Mouse (Mus musculus): Measurements from ENCODE around the gene Zfp319. TPM values are rescaled to one million over a fixed set of nuclear protein-coding genes. Genes with fewer than 3 reads are reported as not detected.
"Not testable (repeated sequence)": the region's sequence is repeated elsewhere in the genome, so short reads cannot be mapped to it uniquely, and the experiment has no call there.

Zfp319 gene
- polyA plus RNA-seq (2012; rRNA removed) (13.8 and 17.4 TPM in 2 replicates), polyA plus RNA-seq (2014; fragmentation: Nextera tagmentation; extraction: Ambion mirVana) (8.4 and 9.2 TPM in 2 replicates)

DNA sequence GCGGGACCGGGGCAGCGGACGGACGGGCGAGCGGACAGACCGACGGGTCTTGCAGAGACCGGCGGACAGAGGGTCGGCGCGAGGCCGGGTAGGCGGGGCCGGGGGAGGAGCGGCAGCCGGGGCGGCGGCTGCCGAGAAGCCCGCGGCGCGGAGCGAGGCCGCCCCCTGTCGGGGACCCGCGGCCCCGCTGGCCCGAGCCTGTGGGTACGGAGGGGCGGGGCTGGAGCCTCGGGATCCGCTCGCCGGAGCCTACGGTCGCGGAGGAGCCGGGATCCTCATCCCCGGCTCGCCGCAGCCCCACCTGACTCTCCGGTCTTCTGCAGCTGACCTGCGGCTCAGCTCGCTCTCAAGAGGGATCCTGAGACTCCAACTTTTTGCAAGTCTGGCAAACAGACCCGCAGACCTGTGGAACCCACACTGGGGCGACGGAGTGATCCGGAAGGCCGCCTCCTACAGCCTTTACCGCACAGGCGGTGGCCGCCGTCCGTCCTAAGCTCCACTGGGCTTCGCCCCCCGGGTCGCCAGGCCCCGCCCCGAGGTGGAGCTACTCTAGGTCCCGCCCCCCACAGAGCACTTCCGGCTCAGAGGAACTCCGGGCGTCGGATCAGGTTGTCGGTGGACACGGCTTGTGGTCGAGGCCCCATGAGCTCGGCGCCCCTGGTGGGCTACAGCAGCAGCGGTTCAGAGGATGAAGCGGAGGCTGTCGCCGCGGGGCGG, at the start of gene Zfp319, which contains the start of gene Usb1:
TSS of gene Zfp319 (minus strand) at position 231 of the 717 bp plus-strand sequence.
TSS of gene Usb1 (plus strand) at position 565 of the 717 bp plus-strand sequence.
- Histone ChIP-seq H3K9me3 (ENCODE audit: control insufficient read depth, low read length) (no peaks in the 10 kb centered on the region), H3K4me3 (replicated peaks; ENCODE audit: low read length) (peak within 1 kb of the TSS; percentile 88), H3K9ac (ENCODE audit: low read depth, low read length, severe bottlenecking) (peak within 1 kb of the TSS; percentile 90), H3K4me1 (ENCODE audit: control insufficient read depth, insufficient read depth, low read length) (peaks cover 8% of the 10 kb centered on the region), H3K36me3 (ENCODE audit: control insufficient read depth, insufficient read depth, low read length) (peaks cover 42% of the 10 kb centered on the region), H3K4me2 (replicated peaks; ENCODE audit: low read depth, low read length, severe bottlenecking) (peak within 1 kb of the TSS; percentile 82), H3K27ac (replicated peaks; ENCODE audit: low read depth, low read length) (peak within 1 kb of the TSS; percentile 95), H3K27me3 (ENCODE audit: control insufficient read depth, insufficient read depth, low read length) (no peaks in the 10 kb centered on the region)
- TF ChIP-seq POLR2A (IDR thresholded peaks at IDR 0.05; ENCODE audit: borderline replicate concordance, extremely low read depth, insufficient read depth, insufficient read length), result peak; percentile 65; the same call in 1 of the 2 replicates
- 1% methylated on average over 54 of the region's 80 CpGs for WGBS
- ATAC-seq (ENCODE audit: low FRiP score, low read depth), result peak; percentile 94
- DNase-seq (ENCODE audit: low spot score), result peak; percentile 92

DNA sequence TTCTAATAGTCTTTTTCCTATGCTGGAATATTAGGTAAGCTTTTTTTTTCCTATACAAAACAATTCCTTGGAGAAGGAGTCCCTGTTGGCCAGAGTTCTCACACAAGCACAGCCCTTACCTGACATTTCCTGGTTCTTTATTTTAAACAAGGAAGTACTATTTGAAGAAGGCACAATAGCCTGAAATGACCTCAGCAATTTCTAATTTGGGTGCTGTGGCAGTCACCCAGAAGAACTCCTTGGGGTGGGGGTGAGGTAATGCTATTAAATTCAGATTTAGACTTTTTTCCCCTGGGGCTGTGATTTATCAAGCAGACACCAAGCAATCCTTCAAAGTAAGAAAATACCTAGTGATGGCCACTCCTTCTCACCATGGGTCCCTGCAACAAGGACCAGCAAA, 49.2 kb upstream of the Zfp319 start:
- no peaks in the 10 kb centered on the region for H3K36me3 ChIP-seq (ENCODE audit: control insufficient read depth, insufficient read depth, low read length)
- H3K9me3 ChIP-seq (ENCODE audit: control insufficient read depth, low read length), result 0 out of 2 replicates have a peak, but pooled peaks cover 4% of the 10 kb centered on the region
- H3K9ac ChIP-seq (ENCODE audit: low read depth, low read length, severe bottlenecking), result no peak overlapping the region
- TF ChIP-seq POLR2A (IDR thresholded peaks at IDR 0.05; ENCODE audit: borderline replicate concordance, extremely low read depth, insufficient read depth, insufficient read length), result no peak
- ATAC-seq (ENCODE audit: low FRiP score, low read depth), result no peak
- no peak for DNase-seq (ENCODE audit: low spot score)
- no peaks in the 10 kb centered on the region for H3K27me3 ChIP-seq (ENCODE audit: control insufficient read depth, insufficient read depth, low read length)
- no peak overlapping the region for H3K4me2 ChIP-seq (replicated peaks; ENCODE audit: low read depth, low read length, severe bottlenecking)
- H3K27ac ChIP-seq (replicated peaks; ENCODE audit: low read depth, low read length), result no peak overlapping the region
- H3K4me3 ChIP-seq (replicated peaks; ENCODE audit: low read length), result no peak overlapping the region
- peaks cover 8% of the 10 kb centered on the region; the same call in 1 of the 2 replicates for H3K4me1 ChIP-seq (ENCODE audit: control insufficient read depth, insufficient read depth, low read length)

DNA sequence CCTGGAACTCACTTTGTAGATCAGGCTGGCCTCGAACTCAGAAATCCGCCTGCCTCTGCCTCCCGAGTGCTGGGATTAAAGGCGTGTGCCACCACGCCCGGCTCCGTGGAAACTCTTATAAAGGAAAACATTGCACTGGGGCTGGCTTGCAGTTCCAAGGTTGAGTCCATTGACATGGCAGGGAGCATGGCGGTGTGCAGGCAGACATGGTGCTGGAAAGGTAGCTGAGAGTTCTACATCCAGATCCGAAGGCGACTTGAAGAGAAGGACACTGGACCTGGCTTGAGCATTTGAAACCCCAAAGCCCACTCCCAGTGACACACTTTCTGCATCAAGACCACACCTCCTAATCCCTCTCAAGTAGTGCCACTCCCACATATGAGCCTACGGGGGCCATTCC, 47.2 kb upstream of the Zfp319 start:
- H3K4me1 ChIP-seq (ENCODE audit: control insufficient read depth, insufficient read depth, low read length); ATAC-seq (ENCODE audit: low FRiP score, low read depth); H3K36me3 ChIP-seq (ENCODE audit: control insufficient read depth, insufficient read depth, low read length); H3K27me3 ChIP-seq (ENCODE audit: control insufficient read depth, insufficient read depth, low read length); H3K9ac ChIP-seq (ENCODE audit: low read depth, low read length, severe bottlenecking); H3K4me2 ChIP-seq (replicated peaks; ENCODE audit: low read depth, low read length, severe bottlenecking); H3K9me3 ChIP-seq (ENCODE audit: control insufficient read depth, low read length); H3K4me3 ChIP-seq (replicated peaks; ENCODE audit: low read length); H3K27ac ChIP-seq (replicated peaks; ENCODE audit: low read depth, low read length); DNase-seq (ENCODE audit: low spot score): not testable (repeated sequence)
- WGBS, result 96% methylated on average over 11 of the region's 11 CpGs

DNA sequence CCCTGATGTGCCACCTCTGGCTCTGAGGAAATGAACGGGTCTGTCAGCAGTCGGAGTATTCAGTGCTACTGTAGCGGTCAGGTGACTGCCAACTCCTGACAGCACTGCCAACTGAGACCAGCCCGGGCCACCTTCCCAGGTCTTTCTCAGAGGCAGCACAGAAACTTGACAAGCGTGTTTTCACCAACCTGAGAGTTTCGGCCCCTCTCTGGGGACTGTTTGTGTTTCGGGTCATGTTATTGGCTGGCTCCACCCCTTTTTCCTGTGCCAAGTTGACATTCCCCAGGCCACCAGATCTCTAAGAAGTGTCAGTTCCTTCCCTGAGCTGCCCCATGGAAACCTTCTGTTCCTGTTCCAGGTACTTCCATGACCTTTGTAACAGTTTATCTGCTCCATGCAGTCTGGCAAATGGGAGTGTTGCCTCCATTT, 46.1 kb upstream of the Zfp319 start:
- WGBS, result 14% methylated on average over 7 of the region's 7 CpGs
- no peak overlapping the region for H3K4me3 ChIP-seq (replicated peaks; ENCODE audit: low read length)
- no peak for TF ChIP-seq POLR2A (IDR thresholded peaks at IDR 0.05; ENCODE audit: borderline replicate concordance, extremely low read depth, insufficient read depth, insufficient read length)
- 0 out of 2 replicates have a peak, but pooled peaks cover under 1% of the 10 kb centered on the region for H3K36me3 ChIP-seq (ENCODE audit: control insufficient read depth, insufficient read depth, low read length)
- DNase-seq (ENCODE audit: low spot score), result peak; percentile 21
- no peak overlapping the region for H3K9ac ChIP-seq (ENCODE audit: low read depth, low read length, severe bottlenecking)
- H3K4me2 ChIP-seq (replicated peaks; ENCODE audit: low read depth, low read length, severe bottlenecking), result no peak overlapping the region
- H3K27me3 ChIP-seq (ENCODE audit: control insufficient read depth, insufficient read depth, low read length), result no peaks in the 10 kb centered on the region
- H3K4me1 ChIP-seq (ENCODE audit: control insufficient read depth, insufficient read depth, low read length), result peaks cover 8% of the 10 kb centered on the region; the same call in 1 of the 2 replicates
- no peaks in the 10 kb centered on the region for H3K9me3 ChIP-seq (ENCODE audit: control insufficient read depth, low read length)
- no peak for ATAC-seq (ENCODE audit: low FRiP score, low read depth)
- H3K27ac ChIP-seq (replicated peaks; ENCODE audit: low read depth, low read length), result no peak overlapping the region

DNA sequence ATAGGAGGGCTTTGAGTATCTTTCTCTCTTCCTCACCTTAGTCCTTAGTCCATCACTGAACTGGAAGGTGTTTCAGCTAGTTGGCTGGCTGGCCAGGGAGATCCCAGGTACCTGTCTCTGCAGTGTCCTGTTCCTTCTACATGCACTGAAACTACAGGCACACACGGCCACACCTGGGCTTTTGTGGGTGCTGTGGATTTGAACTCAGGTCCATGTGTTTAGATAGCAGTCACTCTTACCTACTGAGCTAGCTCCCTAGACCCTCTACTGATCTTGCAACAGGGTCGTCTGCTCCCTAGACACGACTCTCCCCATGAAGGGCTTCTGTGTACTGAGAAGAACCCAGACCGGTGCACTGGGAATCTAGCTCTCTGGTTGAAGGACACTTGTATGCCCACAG, 45.4 kb upstream of the Zfp319 start:
- H3K4me3 ChIP-seq (replicated peaks; ENCODE audit: low read length), result no peak overlapping the region
- H3K27me3 ChIP-seq (ENCODE audit: control insufficient read depth, insufficient read depth, low read length), result no peaks in the 10 kb centered on the region
- H3K36me3 ChIP-seq (ENCODE audit: control insufficient read depth, insufficient read depth, low read length), result 0 out of 2 replicates have a peak, but pooled peaks cover 4% of the 10 kb centered on the region
- H3K4me1 ChIP-seq (ENCODE audit: control insufficient read depth, insufficient read depth, low read length), result peaks cover 8% of the 10 kb centered on the region; the same call in 1 of the 2 replicates
- WGBS, result 78% methylated on average over 4 of the region's 4 CpGs
- no peak for TF ChIP-seq POLR2A (IDR thresholded peaks at IDR 0.05; ENCODE audit: borderline replicate concordance, extremely low read depth, insufficient read depth, insufficient read length)
- H3K27ac ChIP-seq (replicated peaks; ENCODE audit: low read depth, low read length), result no peak overlapping the region
- ATAC-seq (ENCODE audit: low FRiP score, low read depth), result no peak
- no peak for DNase-seq (ENCODE audit: low spot score)
- H3K9me3 ChIP-seq (ENCODE audit: control insufficient read depth, low read length), result no peaks in the 10 kb centered on the region
- no peak overlapping the region for H3K9ac ChIP-seq (ENCODE audit: low read depth, low read length, severe bottlenecking)
- H3K4me2 ChIP-seq (replicated peaks; ENCODE audit: low read depth, low read length, severe bottlenecking), result no peak overlapping the region

Measured in limb, embryonic 14.5 days (tissue).